Mouse (Mus musculus) heart, adult 2 months (tissue): ENCODE measurements around the gene Psme2b.
"Not testable (repeated sequence)": the region's sequence is repeated elsewhere in the genome, so short reads cannot be mapped to it uniquely, and the experiment has no call there.

Source experiments
- CTCF ChIP-seq: fragments of 200-600 bp; IDR thresholded peaks from 2 replicates; pipeline ENCODE4 v1.8.1; 2022; ENCODE audit warnings: antibody characterized with exemption, mild to moderate bottlenecking, moderate library complexity
- POLR2A ChIP-seq: fragments of 200-500 bp; IDR thresholded peaks from 2 replicates; pipeline ENCODE4 v1.6.1; 2011; ENCODE audit warnings: mild to moderate bottlenecking, low read depth, low read length, control low read depth; ENCODE audit not compliant: insufficient read depth

DNA sequence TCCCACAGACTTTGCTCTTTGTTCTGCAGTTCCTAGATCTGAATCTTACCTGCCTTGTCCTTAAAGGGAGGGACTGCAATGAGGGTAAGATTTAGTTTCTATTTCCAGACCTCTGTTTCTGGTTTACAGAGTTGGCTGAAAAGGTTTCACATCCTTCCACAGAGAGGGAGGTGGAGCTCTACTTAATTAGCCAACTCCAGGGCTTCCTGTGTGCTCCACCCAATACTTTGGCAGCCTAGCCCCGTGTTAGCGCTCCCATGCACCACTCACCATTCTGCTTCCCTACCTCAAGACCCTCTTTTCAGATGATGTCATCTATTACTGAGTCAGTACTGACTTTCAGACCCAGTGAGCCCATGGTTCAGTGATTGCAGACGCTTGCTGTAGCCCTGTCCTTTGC is 33.3 kb upstream of the Psme2b start, which contains the start of gene 9930111J21Rik1:
- not testable (repeated sequence) for TF ChIP-seq POLR2A, CTCF
